Mouse (Mus musculus): ENCODE measurements around the gene Tjp2. TPM values are rescaled to one million over a fixed set of nuclear protein-coding genes. Genes with fewer than 3 reads are reported as not detected.

Tjp2 gene
- total and polyA plus RNA-seq, 2 experiments from 2014 or later, result 12.5 to 15.7 TPM

DNA sequence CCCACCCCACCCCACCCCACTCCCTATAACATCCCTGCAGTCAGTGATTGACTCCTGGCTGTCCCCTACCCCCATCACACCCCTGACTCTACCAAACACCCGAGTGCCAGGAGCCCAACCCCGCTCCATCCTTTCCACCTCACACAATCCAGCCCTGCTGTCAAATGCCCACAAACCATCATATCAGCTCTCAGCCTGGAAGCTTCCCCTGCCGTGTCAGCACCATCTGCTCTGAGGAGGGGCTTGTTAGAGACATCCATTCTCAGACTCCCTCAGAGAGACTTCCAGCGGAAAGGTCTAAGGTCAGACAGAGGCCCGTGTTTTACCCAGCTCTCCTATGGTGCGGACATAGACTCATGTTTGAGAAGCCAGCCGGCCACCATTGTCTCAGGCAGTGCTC, 11.5 kb downstream of the Tjp2 start:
- no peak overlapping the region for H3K4me2 ChIP-seq (ENCODE audit: low read depth, low read length)
- H3K9ac ChIP-seq (replicated peaks; ENCODE audit: low read depth, low read length), result no peak overlapping the region
- H3K4me1 ChIP-seq (ENCODE audit: control insufficient read depth, insufficient read depth), result peaks cover 16% of the 10 kb centered on the region
- no peaks in the 10 kb centered on the region for H3K9me3 ChIP-seq (replicated peaks; ENCODE audit: control insufficient read depth, low read length)
- DNase-seq (ENCODE audit: low spot score) (peak; percentile 21), ATAC-seq (ENCODE audit: insufficient read depth, low read depth) (peak; percentile 11; the same call in 1 of the 2 replicates)
- peak overlapping the region; percentile 64 for H3K27ac ChIP-seq (ENCODE audit: low read depth)
- no peak for TF ChIP-seq CTCF (IDR thresholded peaks at IDR 0.05; ENCODE audit: low read depth)
- TF ChIP-seq EP300 (IDR thresholded peaks at IDR 0.05; ENCODE audit: low read depth), result no peak
- no peaks in the 10 kb centered on the region for H3K36me3 ChIP-seq (replicated peaks; ENCODE audit: control insufficient read depth, insufficient read depth, low read length)
- H3K4me3 ChIP-seq (ENCODE audit: low read depth, low read length), result no peak overlapping the region
- WGBS, result 33% methylated on average over 7 of the region's 7 CpGs
- no peaks in the 10 kb centered on the region for H3K27me3 ChIP-seq (ENCODE audit: control insufficient read depth, insufficient read depth, low read length)

DNA sequence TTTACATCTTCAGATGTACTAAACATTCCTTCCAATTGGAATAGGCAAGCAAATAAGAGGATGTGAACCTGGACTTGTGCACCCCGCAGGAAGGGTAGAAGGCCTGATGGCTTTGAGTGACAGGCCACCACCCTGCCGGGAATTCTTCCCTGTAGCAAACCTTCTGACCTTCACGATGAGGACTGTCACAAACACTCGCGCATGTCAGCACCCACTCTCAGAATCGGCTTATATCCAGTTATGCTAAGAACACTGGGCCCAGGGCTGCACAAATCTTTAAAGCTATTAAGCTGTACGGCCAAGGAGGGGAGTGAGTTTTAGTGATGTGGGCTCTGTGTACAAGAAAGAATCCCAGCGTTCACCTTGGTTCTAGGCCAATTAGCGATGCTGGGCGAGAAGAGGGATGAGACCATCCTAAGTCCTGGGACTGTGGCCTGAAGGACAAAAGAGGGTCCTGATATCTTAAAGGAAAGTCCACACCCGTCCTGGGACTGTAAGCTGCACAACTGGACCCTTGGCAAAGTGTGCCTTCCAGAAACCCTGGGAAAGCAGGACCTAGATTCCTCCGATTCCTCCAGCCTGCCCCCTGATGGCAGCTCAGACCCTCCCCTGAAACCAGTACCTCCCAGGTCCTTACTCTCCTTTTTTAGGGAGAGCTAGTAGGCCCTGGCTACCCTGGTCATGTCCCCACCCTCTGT, 12.1 kb downstream of the Tjp2 start:
- H3K4me2 ChIP-seq (ENCODE audit: low read depth, low read length), result no peak overlapping the region

DNA sequence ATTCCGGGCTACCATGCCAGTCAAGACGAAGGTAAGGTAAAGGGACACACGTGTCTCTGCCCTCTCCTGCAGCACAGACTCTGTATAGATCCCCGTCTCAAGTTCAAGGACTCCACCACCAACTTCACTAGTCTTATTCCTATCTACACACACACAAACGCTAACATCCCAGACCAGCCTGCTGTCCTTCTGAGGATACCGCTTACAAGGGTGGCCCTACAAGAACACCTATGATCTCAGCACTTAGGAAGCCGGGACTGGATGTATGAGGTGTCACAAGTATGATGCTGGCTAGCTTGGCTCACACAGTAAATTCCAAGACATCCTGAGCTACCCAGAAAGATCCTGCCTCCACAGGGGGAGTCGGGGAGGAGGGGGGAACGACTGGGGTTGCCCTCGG, 13.7 kb downstream of the Tjp2 start:
- H3K27ac ChIP-seq (ENCODE audit: low read depth), result no peak overlapping the region
- H3K4me1 ChIP-seq (ENCODE audit: control insufficient read depth, insufficient read depth), result peaks cover 16% of the 10 kb centered on the region
- no peak for TF ChIP-seq EP300 (IDR thresholded peaks at IDR 0.05; ENCODE audit: low read depth)
- TF ChIP-seq CTCF (IDR thresholded peaks at IDR 0.05; ENCODE audit: low read depth), result no peak
- no peak for DNase-seq (ENCODE audit: low spot score)
- H3K4me2 ChIP-seq (ENCODE audit: low read depth, low read length), result no peak overlapping the region
- 68% methylated on average over 10 of the region's 10 CpGs for WGBS
- H3K27me3 ChIP-seq (ENCODE audit: control insufficient read depth, insufficient read depth, low read length), result no peaks in the 10 kb centered on the region
- H3K4me3 ChIP-seq (ENCODE audit: low read depth, low read length), result no peak overlapping the region
- H3K36me3 ChIP-seq (replicated peaks; ENCODE audit: control insufficient read depth, insufficient read depth, low read length), result no peaks in the 10 kb centered on the region
- no peak overlapping the region for H3K9ac ChIP-seq (replicated peaks; ENCODE audit: low read depth, low read length)
- no peaks in the 10 kb centered on the region for H3K9me3 ChIP-seq (replicated peaks; ENCODE audit: control insufficient read depth, low read length)
- ATAC-seq (ENCODE audit: insufficient read depth, low read depth), result no peak

More for the DNA sequence above, 12.1 kb downstream of the Tjp2 start:
- ATAC-seq (ENCODE audit: insufficient read depth, low read depth) (peak; percentile 88), DNase-seq (ENCODE audit: low spot score) (peak; percentile 70)
- peaks cover 16% of the 10 kb centered on the region for H3K4me1 ChIP-seq (ENCODE audit: control insufficient read depth, insufficient read depth)
- no peak for TF ChIP-seq CTCF (IDR thresholded peaks at IDR 0.05; ENCODE audit: low read depth)
- peak; percentile 67; the same call in 1 of the 2 replicates for TF ChIP-seq EP300 (IDR thresholded peaks at IDR 0.05; ENCODE audit: low read depth)
- H3K27me3 ChIP-seq (ENCODE audit: control insufficient read depth, insufficient read depth, low read length), result no peaks in the 10 kb centered on the region
- H3K4me3 ChIP-seq (ENCODE audit: low read depth, low read length), result no peak overlapping the region
- H3K27ac ChIP-seq (ENCODE audit: low read depth), result peak overlapping the region; percentile 64
- 35% methylated on average over 12 of the region's 12 CpGs for WGBS
- H3K36me3 ChIP-seq (replicated peaks; ENCODE audit: control insufficient read depth, insufficient read depth, low read length), result no peaks in the 10 kb centered on the region
- no peaks in the 10 kb centered on the region for H3K9me3 ChIP-seq (replicated peaks; ENCODE audit: control insufficient read depth, low read length)
- H3K9ac ChIP-seq (replicated peaks; ENCODE audit: low read depth, low read length), result no peak overlapping the region

DNA sequence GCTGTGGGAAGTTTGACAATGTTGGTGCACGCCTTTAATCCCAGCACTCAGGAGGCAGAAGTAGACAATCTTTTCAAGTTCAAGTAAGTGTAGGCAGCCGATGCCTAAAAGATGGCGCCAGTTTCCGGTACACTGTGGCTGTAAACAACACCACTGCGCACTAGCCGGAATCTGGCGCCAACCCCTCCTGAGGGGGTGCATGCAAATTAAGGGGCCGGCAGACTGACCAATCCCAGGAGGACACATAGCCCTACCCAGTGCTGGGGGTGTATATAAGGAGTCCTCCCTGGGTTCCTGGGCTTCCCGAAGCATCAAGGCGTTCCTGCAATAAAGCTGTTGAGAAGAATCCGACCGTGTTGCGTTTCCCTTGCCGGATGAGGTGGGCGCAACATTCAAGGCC, 15.3 kb downstream of the Tjp2 start:
- H3K4me1 ChIP-seq (ENCODE audit: control insufficient read depth, insufficient read depth), result peaks cover 16% of the 10 kb centered on the region
- H3K4me2 ChIP-seq (ENCODE audit: low read depth, low read length), result no peak overlapping the region
- WGBS, result 94% methylated on average over 15 of the region's 15 CpGs
- H3K27me3 ChIP-seq (ENCODE audit: control insufficient read depth, insufficient read depth, low read length), result no peaks in the 10 kb centered on the region
- H3K4me3 ChIP-seq (ENCODE audit: low read depth, low read length), result no peak overlapping the region
- TF ChIP-seq CTCF (IDR thresholded peaks at IDR 0.05; ENCODE audit: low read depth) (no peak), EP300 (IDR thresholded peaks at IDR 0.05; ENCODE audit: low read depth) (no peak)
- no peak for ATAC-seq (ENCODE audit: insufficient read depth, low read depth)
- H3K9me3 ChIP-seq (replicated peaks; ENCODE audit: control insufficient read depth, low read length), result no peaks in the 10 kb centered on the region
- no peaks in the 10 kb centered on the region for H3K36me3 ChIP-seq (replicated peaks; ENCODE audit: control insufficient read depth, insufficient read depth, low read length)
- DNase-seq (ENCODE audit: low spot score), result no peak
- H3K9ac ChIP-seq (replicated peaks; ENCODE audit: low read depth, low read length), result no peak overlapping the region
- no peak overlapping the region for H3K27ac ChIP-seq (ENCODE audit: low read depth)

DNA sequence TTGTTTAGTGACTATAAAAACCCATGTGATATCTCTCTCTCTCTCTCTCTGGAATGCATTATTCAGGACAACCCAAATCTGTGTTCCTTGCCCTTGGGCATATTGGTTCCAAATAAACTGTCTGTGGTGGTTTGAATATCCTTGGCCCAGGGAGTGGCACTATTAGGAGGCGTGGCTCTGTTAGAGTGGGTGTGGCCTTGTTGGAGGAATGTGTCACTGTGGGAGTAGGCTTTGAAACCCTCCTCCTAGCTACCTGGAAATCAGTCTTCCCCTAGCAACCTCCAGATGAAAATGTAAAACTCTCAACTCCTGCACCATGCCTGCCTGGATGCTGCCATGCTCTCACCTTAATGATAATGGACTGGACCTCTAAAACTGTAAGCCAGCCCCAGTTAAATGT, 16.9 kb downstream of the Tjp2 start:
- no peak for ATAC-seq (ENCODE audit: insufficient read depth, low read depth)

DNA sequence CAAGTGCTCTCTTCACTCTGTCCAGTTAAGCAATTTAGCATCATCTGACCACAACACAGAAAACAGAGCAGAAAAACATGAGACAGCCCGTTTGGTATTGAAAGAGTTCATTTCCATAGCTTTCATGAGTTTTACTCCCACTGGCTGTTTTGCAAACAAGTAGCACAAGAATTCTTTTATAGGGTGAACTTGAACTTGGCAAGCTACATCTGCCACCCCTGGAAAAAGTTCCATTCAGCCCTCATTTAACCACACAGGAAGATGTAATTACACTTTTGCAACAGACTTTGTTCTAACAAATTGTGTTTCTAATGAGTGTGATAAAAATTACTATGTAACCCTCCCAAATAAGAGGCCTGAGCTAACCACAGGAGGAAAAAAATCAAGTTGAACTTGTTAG, 19.8 kb downstream of the Tjp2 start:
- H3K4me2 ChIP-seq (ENCODE audit: low read depth, low read length), result no peak overlapping the region
- no peak overlapping the region for H3K4me3 ChIP-seq (ENCODE audit: low read depth, low read length)
- H3K27me3 ChIP-seq (ENCODE audit: control insufficient read depth, insufficient read depth, low read length), result no peaks in the 10 kb centered on the region
- DNase-seq (ENCODE audit: low spot score) (no peak), ATAC-seq (ENCODE audit: insufficient read depth, low read depth) (no peak)
- no peaks in the 10 kb centered on the region for H3K9me3 ChIP-seq (replicated peaks; ENCODE audit: control insufficient read depth, low read length)
- no peaks in the 10 kb centered on the region for H3K4me1 ChIP-seq (ENCODE audit: control insufficient read depth, insufficient read depth)
- WGBS, result 56% methylated on average over 1 of the region's 1 CpGs
- no peak overlapping the region for H3K9ac ChIP-seq (replicated peaks; ENCODE audit: low read depth, low read length)
- H3K27ac ChIP-seq (ENCODE audit: low read depth), result no peak overlapping the region
- H3K36me3 ChIP-seq (replicated peaks; ENCODE audit: control insufficient read depth, insufficient read depth, low read length), result no peaks in the 10 kb centered on the region
- no peak for TF ChIP-seq CTCF (IDR thresholded peaks at IDR 0.05; ENCODE audit: low read depth)
- TF ChIP-seq EP300 (IDR thresholded peaks at IDR 0.05; ENCODE audit: low read depth), result no peak

More for the DNA sequence above, 16.9 kb downstream of the Tjp2 start:
- H3K4me2 ChIP-seq (ENCODE audit: low read depth, low read length), result no peak overlapping the region
- DNase-seq (ENCODE audit: low spot score), result no peak
- H3K9ac ChIP-seq (replicated peaks; ENCODE audit: low read depth, low read length), result no peak overlapping the region
- H3K27me3 ChIP-seq (ENCODE audit: control insufficient read depth, insufficient read depth, low read length), result no peaks in the 10 kb centered on the region
- no peak overlapping the region for H3K4me3 ChIP-seq (ENCODE audit: low read depth, low read length)
- 82% methylated on average over 1 of the region's 1 CpGs for WGBS
- H3K36me3 ChIP-seq (replicated peaks; ENCODE audit: control insufficient read depth, insufficient read depth, low read length), result no peaks in the 10 kb centered on the region
- no peak for TF ChIP-seq CTCF (IDR thresholded peaks at IDR 0.05; ENCODE audit: low read depth)
- no peak for TF ChIP-seq EP300 (IDR thresholded peaks at IDR 0.05; ENCODE audit: low read depth)
- H3K27ac ChIP-seq (ENCODE audit: low read depth), result no peak overlapping the region
- peaks cover 10% of the 10 kb centered on the region for H3K4me1 ChIP-seq (ENCODE audit: control insufficient read depth, insufficient read depth)
- H3K9me3 ChIP-seq (replicated peaks; ENCODE audit: control insufficient read depth, low read length), result no peaks in the 10 kb centered on the region

All from heart, postnatal 0 days (tissue).